Mouse (Mus musculus): ENCODE measurements around the gene Lamc3. TPM values are rescaled to one million over a fixed set of nuclear protein-coding genes. Genes with fewer than 3 reads are reported as not detected.

Lamc3 gene
- polyA plus RNA-seq, 1 experiment from 2014 or later: 1.3 TPM

DNA sequence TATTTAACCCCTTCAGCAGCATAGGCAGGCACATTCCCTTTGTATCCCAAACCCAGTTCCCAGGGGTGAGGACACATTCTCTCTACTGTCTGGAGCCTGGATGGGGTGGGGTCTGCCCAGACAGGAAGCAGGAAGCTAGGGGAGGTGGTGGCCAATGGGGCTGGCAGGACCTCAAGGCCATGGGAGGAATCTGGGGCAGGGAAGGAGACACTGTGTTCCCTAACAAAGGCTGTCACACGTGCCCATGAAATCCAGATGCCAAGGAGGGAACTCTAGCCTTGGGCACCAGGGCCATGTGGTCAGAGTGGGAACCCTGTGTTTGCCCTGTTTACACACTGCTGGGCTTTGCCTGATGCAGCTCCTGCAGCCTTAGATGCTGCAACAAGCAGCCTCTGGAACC lies 1.8 kb downstream of the Lamc3 start:
- Histone ChIP-seq H3K4me3 (replicated peaks; ENCODE audit: low read length) (no peak overlapping the region), H3K9me3 (replicated peaks; ENCODE audit: control insufficient read depth, low read length) (no peaks in the 10 kb centered on the region), H3K36me3 (ENCODE audit: control insufficient read depth, insufficient read depth, low read length) (no peaks in the 10 kb centered on the region), H3K27me3 (ENCODE audit: control insufficient read depth, insufficient read depth, low read length) (peaks cover 31% of the 10 kb centered on the region), H3K4me2 (ENCODE audit: low read depth, low read length) (no peak overlapping the region), H3K27ac (ENCODE audit: low read length) (no peak overlapping the region), H3K4me1 (ENCODE audit: control insufficient read depth, insufficient read depth, low read length) (no peaks in the 10 kb centered on the region), H3K9ac (ENCODE audit: low read length) (no peak overlapping the region)
- no peak for ATAC-seq (ENCODE audit: insufficient read depth, low FRiP score)
- 74% methylated on average over 1 of the region's 1 CpGs for WGBS

DNA sequence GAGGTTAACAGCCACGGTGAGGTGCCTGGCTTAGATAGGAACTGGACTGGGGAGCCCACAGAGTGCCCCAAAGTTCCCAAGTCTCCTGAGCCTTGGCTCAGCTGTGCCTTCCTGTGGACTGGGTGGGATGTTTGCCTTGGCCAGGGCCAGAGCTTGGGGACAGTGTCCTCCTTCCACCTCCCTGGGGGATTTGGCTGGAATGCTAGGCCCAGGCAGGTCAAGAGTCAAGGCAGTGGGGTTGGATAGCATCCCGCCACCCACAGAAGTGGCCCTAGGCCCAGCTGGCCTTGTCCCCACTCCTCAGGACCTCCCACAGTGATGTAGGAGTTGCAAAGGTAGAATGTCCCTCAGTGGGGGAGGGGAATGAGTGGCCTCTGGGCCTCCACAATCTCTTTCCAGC lies 4.1 kb downstream of the Lamc3 start:
- Histone ChIP-seq H3K27ac (ENCODE audit: low read length) (no peak overlapping the region), H3K4me3 (replicated peaks; ENCODE audit: low read length) (no peak overlapping the region), H3K36me3 (ENCODE audit: control insufficient read depth, insufficient read depth, low read length) (no peaks in the 10 kb centered on the region), H3K9me3 (replicated peaks; ENCODE audit: control insufficient read depth, low read length) (no peaks in the 10 kb centered on the region), H3K27me3 (ENCODE audit: control insufficient read depth, insufficient read depth, low read length) (peaks cover 21% of the 10 kb centered on the region), H3K9ac (ENCODE audit: low read length) (no peak overlapping the region), H3K4me2 (ENCODE audit: low read depth, low read length) (no peak overlapping the region), H3K4me1 (ENCODE audit: control insufficient read depth, insufficient read depth, low read length) (no peaks in the 10 kb centered on the region)
- ATAC-seq (ENCODE audit: insufficient read depth, low FRiP score): no peak
- 76% methylated on average over 2 of the region's 2 CpGs for WGBS

DNA sequence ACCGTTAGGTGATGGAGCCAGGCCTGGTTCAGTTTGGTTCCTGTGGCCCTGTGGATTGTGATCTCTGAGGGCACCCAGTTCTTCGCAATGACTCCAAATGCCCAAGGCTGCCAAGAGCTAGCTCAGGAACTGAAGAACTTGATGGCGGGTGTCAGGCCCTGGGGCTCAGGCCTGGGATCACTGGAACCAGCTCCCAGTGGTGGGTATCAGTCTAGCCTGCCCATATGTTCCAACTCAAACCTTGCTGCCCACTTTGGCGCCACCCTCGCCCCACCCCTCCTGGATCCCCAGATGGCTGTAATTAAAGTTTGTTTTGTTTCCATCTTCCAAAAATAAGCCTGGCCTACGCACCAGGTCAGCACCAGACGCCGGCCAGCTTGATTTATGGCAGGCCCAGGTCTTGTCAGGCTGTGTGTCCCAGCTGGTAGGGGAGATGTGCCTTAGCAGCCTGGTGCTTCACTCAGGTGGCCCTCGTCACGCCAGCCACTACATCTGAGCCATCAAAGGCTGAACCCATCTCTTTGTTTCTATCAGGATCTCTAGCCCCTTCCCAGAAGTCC lies 6.1 kb downstream of the Lamc3 start:
- Histone ChIP-seq H3K27me3 (ENCODE audit: control insufficient read depth, insufficient read depth, low read length) (0 out of 2 replicates have a peak, but pooled peaks cover 6% of the 10 kb centered on the region), H3K4me2 (ENCODE audit: low read depth, low read length) (no peak overlapping the region), H3K9me3 (replicated peaks; ENCODE audit: control insufficient read depth, low read length) (no peaks in the 10 kb centered on the region), H3K4me1 (ENCODE audit: control insufficient read depth, insufficient read depth, low read length) (no peaks in the 10 kb centered on the region), H3K27ac (ENCODE audit: low read length) (no peak overlapping the region), H3K36me3 (ENCODE audit: control insufficient read depth, insufficient read depth, low read length) (no peaks in the 10 kb centered on the region), H3K4me3 (replicated peaks; ENCODE audit: low read length) (no peak overlapping the region), H3K9ac (ENCODE audit: low read length) (no peak overlapping the region)
- no peak for ATAC-seq (ENCODE audit: insufficient read depth, low FRiP score)
- WGBS: 61% methylated on average over 10 of the region's 10 CpGs

DNA sequence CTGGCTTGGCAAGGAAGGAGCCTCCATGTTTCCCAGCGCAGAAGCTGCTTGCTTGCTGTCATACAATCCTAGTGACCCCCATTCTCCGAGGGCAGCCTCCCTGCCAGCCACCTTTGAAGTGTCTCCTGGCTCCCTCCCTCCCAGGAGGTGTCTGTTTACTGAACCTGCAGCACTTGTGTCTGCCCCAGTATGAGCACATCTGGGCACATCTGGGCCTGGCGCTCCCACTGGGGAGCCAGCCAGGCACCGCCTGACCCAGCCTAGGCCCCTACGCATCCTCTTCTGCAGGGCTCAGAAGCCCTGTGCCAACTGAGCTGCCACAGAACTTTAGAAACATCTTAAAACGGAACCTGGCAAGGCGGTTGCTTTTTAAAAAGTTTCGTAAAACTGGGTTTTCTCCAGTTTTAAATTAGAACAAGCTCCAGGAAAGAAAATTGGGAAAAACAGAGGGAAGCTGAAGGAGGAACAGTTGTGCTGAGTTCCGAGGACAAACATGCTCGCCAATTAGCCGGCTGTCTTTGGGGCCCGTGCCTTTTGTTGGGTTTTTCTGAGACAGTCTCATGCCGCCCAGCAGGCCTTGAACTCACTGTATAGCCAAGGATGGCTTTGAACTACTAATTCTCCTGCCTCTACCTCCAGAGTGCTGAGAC lies 7.3 kb downstream of the Lamc3 start:
- H3K27ac ChIP-seq (ENCODE audit: low read length): no peak overlapping the region

DNA sequence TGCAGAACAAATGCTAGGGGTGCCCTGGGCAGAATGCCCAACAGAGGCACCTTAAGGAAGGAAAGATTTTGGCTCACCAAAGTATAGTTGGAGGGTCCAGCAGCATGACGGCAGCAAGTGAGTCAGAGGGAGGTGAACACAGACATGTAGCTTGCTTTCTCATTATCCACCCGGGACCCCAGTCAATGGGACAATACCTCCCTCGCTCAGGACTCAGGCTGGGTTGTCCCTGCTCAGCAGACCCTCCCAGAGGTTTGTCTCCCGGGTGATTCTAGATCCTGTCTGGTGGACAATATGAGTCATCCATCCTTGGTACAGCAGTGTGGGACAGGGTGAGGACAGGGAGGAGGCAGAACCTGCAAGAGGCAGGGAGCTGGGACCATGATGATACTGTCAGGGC lies 13.8 kb downstream of the Lamc3 start:
- no peak overlapping the region for H3K4me3 ChIP-seq (replicated peaks; ENCODE audit: low read length)
- 76% methylated on average over 4 of the region's 4 CpGs for WGBS
- H3K36me3 ChIP-seq (ENCODE audit: control insufficient read depth, insufficient read depth, low read length): no peaks in the 10 kb centered on the region
- no peaks in the 10 kb centered on the region for H3K27me3 ChIP-seq (ENCODE audit: control insufficient read depth, insufficient read depth, low read length)
- H3K4me1 ChIP-seq (ENCODE audit: control insufficient read depth, insufficient read depth, low read length): no peaks in the 10 kb centered on the region
- no peaks in the 10 kb centered on the region for H3K9me3 ChIP-seq (replicated peaks; ENCODE audit: control insufficient read depth, low read length)
- H3K4me2 ChIP-seq (ENCODE audit: low read depth, low read length): no peak overlapping the region
- no peak overlapping the region for H3K27ac ChIP-seq (ENCODE audit: low read length)
- no peak for ATAC-seq (ENCODE audit: insufficient read depth, low FRiP score)
- H3K9ac ChIP-seq (ENCODE audit: low read length): no peak overlapping the region

More for the DNA sequence above, 7.3 kb downstream of the Lamc3 start:
- Histone ChIP-seq H3K27me3 (ENCODE audit: control insufficient read depth, insufficient read depth, low read length) (no peaks in the 10 kb centered on the region), H3K4me3 (replicated peaks; ENCODE audit: low read length) (no peak overlapping the region), H3K4me2 (ENCODE audit: low read depth, low read length) (no peak overlapping the region), H3K4me1 (ENCODE audit: control insufficient read depth, insufficient read depth, low read length) (no peaks in the 10 kb centered on the region), H3K9ac (ENCODE audit: low read length) (no peak overlapping the region), H3K9me3 (replicated peaks; ENCODE audit: control insufficient read depth, low read length) (no peaks in the 10 kb centered on the region), H3K36me3 (ENCODE audit: control insufficient read depth, insufficient read depth, low read length) (no peaks in the 10 kb centered on the region)
- 59% methylated on average over 13 of the region's 13 CpGs for WGBS
- no peak for ATAC-seq (ENCODE audit: insufficient read depth, low FRiP score)

DNA sequence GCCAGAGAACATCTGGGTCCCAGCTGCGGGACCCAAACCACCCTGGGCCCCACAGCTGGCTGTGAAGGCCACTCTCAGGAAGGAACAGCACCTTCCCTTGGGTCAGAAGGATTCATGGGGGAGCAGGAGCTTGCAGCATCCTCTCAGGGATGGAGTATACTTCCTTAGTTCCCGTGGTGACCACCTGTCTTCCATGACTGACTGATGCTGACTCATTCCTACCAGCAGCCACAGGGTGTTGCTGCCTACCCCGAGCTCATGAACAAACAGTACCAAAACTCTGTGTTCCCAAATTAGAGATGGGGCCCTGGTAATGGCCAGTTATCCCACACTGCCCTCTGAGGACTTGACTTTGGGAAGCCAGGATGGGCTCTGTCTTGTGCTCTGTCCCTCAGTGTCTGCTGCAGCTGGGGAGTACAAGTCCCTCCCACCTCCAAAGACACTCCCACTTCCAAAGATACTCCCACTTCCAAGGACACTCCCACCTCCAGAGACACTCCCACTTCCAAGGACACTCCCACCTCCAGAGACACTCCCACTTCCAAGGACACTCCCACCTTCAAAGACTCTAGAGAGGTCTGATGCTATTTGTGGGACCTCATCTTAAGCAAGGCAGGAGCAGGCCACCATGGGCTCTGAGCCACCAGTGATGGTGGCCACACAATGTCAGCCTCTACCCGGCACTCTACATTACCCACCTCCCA lies 14.7 kb downstream of the Lamc3 start:
- Histone ChIP-seq H3K4me2 (ENCODE audit: low read depth, low read length) (no peak overlapping the region), H3K9ac (ENCODE audit: low read length) (no peak overlapping the region)
- ATAC-seq (ENCODE audit: insufficient read depth, low FRiP score): no peak; the same call in 1 of the 2 replicates

DNA sequence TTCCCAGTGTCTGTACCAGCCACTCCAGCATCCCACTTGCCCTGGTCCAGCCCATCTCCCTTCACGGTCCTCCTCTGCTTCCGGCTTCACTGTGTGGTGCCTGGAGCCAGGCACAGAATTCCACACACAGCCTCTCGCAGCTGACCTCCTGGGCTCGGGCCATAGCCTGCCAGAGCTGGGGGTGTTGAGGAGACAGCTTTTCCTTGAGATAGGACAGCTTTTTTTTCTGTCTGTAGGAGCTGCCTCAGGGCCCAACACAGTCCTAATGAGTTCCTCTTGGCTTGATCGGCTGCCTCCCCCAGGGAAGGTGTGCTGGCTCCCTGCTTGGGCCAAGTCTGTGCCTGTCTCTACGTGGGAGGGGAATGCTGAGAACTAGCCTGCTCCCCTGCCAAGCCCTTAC lies 17.0 kb downstream of the Lamc3 start:
- Histone ChIP-seq H3K27me3 (ENCODE audit: control insufficient read depth, insufficient read depth, low read length) (no peaks in the 10 kb centered on the region), H3K27ac (ENCODE audit: low read length) (no peak overlapping the region), H3K9me3 (replicated peaks; ENCODE audit: control insufficient read depth, low read length) (no peaks in the 10 kb centered on the region), H3K4me1 (ENCODE audit: control insufficient read depth, insufficient read depth, low read length) (no peaks in the 10 kb centered on the region), H3K36me3 (ENCODE audit: control insufficient read depth, insufficient read depth, low read length) (no peaks in the 10 kb centered on the region), H3K4me3 (replicated peaks; ENCODE audit: low read length) (no peak overlapping the region), H3K9ac (ENCODE audit: low read length) (no peak overlapping the region), H3K4me2 (ENCODE audit: low read depth, low read length) (no peak overlapping the region)
- peak; percentile 3; the same call in 1 of the 2 replicates for ATAC-seq (ENCODE audit: insufficient read depth, low FRiP score)
- WGBS: 29% methylated on average over 6 of the region's 6 CpGs

More for the DNA sequence above, 14.7 kb downstream of the Lamc3 start:
- no peak overlapping the region for H3K27ac ChIP-seq (ENCODE audit: low read length)
- H3K4me1 ChIP-seq (ENCODE audit: control insufficient read depth, insufficient read depth, low read length): no peaks in the 10 kb centered on the region
- H3K9me3 ChIP-seq (replicated peaks; ENCODE audit: control insufficient read depth, low read length): no peaks in the 10 kb centered on the region
- no peak overlapping the region for H3K4me3 ChIP-seq (replicated peaks; ENCODE audit: low read length)
- H3K36me3 ChIP-seq (ENCODE audit: control insufficient read depth, insufficient read depth, low read length): no peaks in the 10 kb centered on the region
- 50% methylated on average over 4 of the region's 4 CpGs for WGBS
- no peaks in the 10 kb centered on the region for H3K27me3 ChIP-seq (ENCODE audit: control insufficient read depth, insufficient read depth, low read length)

DNA sequence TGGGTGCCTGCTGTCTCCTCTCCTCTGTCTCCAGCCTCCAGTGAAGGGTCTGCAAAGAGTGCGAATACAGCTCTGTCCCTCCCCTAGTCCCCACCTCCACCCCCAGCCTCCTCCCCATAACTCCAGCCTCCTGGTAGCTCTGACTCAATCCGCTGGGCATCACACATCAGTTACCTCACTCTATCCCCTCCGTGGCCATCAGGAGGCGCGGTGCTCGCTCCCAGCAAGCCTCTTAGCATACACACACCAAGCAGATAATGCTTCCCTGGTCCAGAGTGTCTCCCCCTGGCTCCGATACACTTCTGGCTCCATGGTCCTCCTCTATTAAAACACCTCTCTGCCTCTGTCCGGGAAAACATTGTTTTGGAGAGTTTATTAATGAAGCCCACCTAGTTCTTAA lies 17.5 kb downstream of the Lamc3 start:
- Histone ChIP-seq H3K9me3 (replicated peaks; ENCODE audit: control insufficient read depth, low read length) (no peaks in the 10 kb centered on the region), H3K27ac (ENCODE audit: low read length) (no peak overlapping the region), H3K4me2 (ENCODE audit: low read depth, low read length) (no peak overlapping the region), H3K4me3 (replicated peaks; ENCODE audit: low read length) (no peak overlapping the region), H3K27me3 (ENCODE audit: control insufficient read depth, insufficient read depth, low read length) (no peaks in the 10 kb centered on the region), H3K4me1 (ENCODE audit: control insufficient read depth, insufficient read depth, low read length) (no peaks in the 10 kb centered on the region), H3K36me3 (ENCODE audit: control insufficient read depth, insufficient read depth, low read length) (no peaks in the 10 kb centered on the region), H3K9ac (ENCODE audit: low read length) (no peak overlapping the region)
- WGBS: 12% methylated on average over 8 of the region's 8 CpGs
- ATAC-seq (ENCODE audit: insufficient read depth, low FRiP score): peak; percentile 27; the same call in 1 of the 2 replicates

DNA sequence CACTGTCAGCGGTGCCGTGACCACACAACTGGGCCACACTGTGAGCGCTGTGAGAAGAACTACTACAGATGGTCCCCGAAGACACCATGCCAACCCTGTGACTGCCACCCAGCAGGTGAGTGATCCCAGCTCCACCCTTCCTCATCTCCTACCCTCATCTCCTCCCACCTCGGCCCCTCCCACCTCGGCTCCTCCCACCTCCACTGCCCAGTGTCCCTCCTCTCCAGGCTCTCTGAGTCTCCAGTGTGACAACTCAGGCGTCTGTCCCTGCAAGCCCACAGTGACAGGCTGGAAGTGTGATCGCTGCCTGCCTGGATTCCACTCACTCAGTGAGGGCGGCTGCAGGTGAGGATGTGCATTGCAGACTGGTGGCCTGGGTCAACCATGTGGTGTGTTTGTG lies 18.6 kb downstream of the Lamc3 start:
- no peak for ATAC-seq (ENCODE audit: insufficient read depth, low FRiP score)
- WGBS: 30% methylated on average over 9 of the region's 9 CpGs
- H3K9me3 ChIP-seq (replicated peaks; ENCODE audit: control insufficient read depth, low read length): no peaks in the 10 kb centered on the region
- H3K4me1 ChIP-seq (ENCODE audit: control insufficient read depth, insufficient read depth, low read length): no peaks in the 10 kb centered on the region
- H3K9ac ChIP-seq (ENCODE audit: low read length): no peak overlapping the region
- no peak overlapping the region for H3K4me2 ChIP-seq (ENCODE audit: low read depth, low read length)
- no peak overlapping the region for H3K27ac ChIP-seq (ENCODE audit: low read length)
- no peaks in the 10 kb centered on the region for H3K36me3 ChIP-seq (ENCODE audit: control insufficient read depth, insufficient read depth, low read length)
- no peak overlapping the region for H3K4me3 ChIP-seq (replicated peaks; ENCODE audit: low read length)
- H3K27me3 ChIP-seq (ENCODE audit: control insufficient read depth, insufficient read depth, low read length): no peaks in the 10 kb centered on the region
